Mouse (Mus musculus) c-Kit-positive CD71-positive TER-119-negative erythroid progenitor cells, embryonic 14.5 days (primary cell): ENCODE measurements around the gene Tmem198b.

Experiments used
- DNase-seq: peaks from one replicate; pipeline ENCODE4 v3.0.0-alpha.2; 2013; ENCODE audit warnings: low read depth

Tmem198b gene

GRCm38 (mm10) chr10:128798676-128799075, 5.5 kb downstream of the Tmem198b start:
- no peak for DNase-seq

- DNase-seq = no peak
Measured at GRCm38 (mm10) chr10:128795581-128795980, 8.6 kb downstream of the Tmem198b start.

- DNase-seq = no peak
Measured at GRCm38 (mm10) chr10:128794391-128794790, 9.8 kb downstream of the Tmem198b start.

GRCm38 (mm10) chr10:128793258-128793657, 10.9 kb downstream of the Tmem198b start:
- no peak for DNase-seq

GRCm38 (mm10) chr10:128792041-128792440, 12.1 kb downstream of the Tmem198b start:
- DNase-seq = no peak

GRCm38 (mm10) chr10:128790398-128791124, 13.6 kb downstream of the Tmem198b start, which contains the start of gene Mmp19:
TSS of gene Mmp19 (plus strand) at chr10:128790910.
- DNase-seq = no peak

GRCm38 (mm10) chr10:128780200-128780599, 24.0 kb downstream of the Tmem198b start:
- no peak for DNase-seq

GRCm38 (mm10) chr10:128779011-128779795, 25.0 kb downstream of the Tmem198b start:
- no peak for DNase-seq

- DNase-seq = no peak
Measured at GRCm38 (mm10) chr10:128778441-128778840, 25.7 kb downstream of the Tmem198b start.

- DNase-seq = no peak
Measured at GRCm38 (mm10) chr10:128773685-128774084, 30.5 kb downstream of the Tmem198b start.

GRCm38 (mm10) chr10:128772895-128773294, 31.3 kb downstream of the Tmem198b start:
- DNase-seq = no peak
